Mouse (Mus musculus): ENCODE data around the gene Tecta. TPM values are rescaled to one million over a fixed set of nuclear protein-coding genes. Genes with fewer than 3 reads are reported as not detected.

The Tecta gene
- polyA plus RNA-seq, 1 experiment from 2014 or later = 0.06 TPM

DNA sequence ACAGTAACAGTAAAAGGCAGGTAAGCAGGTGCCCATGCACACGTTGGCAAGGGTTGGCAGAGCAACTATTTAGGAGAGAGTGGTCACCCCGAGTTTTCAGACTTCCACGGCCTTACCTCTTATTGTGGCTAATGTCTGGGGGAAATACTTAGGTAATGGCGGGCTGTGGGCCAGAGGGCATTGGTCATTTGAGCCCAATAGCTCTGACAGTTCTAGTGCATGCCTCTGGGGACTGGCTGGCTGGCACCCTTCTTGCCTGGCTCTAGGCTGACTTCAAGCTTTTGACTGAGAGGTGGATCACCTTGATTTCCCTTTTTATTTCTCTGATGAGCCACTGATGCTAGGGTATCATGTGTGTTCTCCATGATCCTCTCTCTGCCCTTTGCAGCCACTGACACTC is 21.7 kb downstream of the Tecta start:
- Histone ChIP-seq H3K4me2 (replicated peaks; ENCODE audit: low read depth, low read length) (no peak overlapping the region), H3K9me3 (ENCODE audit: low read length) (no peaks in the 10 kb centered on the region), H3K36me3 (ENCODE audit: insufficient read depth, low read length) (no peaks in the 10 kb centered on the region), H3K9ac (replicated peaks; ENCODE audit: low read depth) (no peak overlapping the region), H3K27ac (ENCODE audit: low read length) (no peak overlapping the region), H3K27me3 (replicated peaks; ENCODE audit: insufficient read depth, low read length) (no peaks in the 10 kb centered on the region), H3K4me3 (ENCODE audit: low read depth, low read length) (no peak overlapping the region), H3K4me1 (ENCODE audit: insufficient read depth, low read depth, low read length) (no peaks in the 10 kb centered on the region)
- no peak for DNase-seq (ENCODE audit: low spot score)
- TF ChIP-seq CTCF (IDR thresholded peaks at IDR 0.05) (no peak), EP300 (IDR thresholded peaks at IDR 0.05) (no peak)
- WGBS = 87% methylated on average over 4 of the region's 4 CpGs
- ATAC-seq = no peak

- no peak overlapping the region for H3K27ac ChIP-seq (ENCODE audit: low read length)
- no peak overlapping the region for H3K9ac ChIP-seq (replicated peaks; ENCODE audit: low read depth)
- no peaks in the 10 kb centered on the region for H3K36me3 ChIP-seq (ENCODE audit: insufficient read depth, low read length)
- no peaks in the 10 kb centered on the region for H3K9me3 ChIP-seq (ENCODE audit: low read length)
- H3K27me3 ChIP-seq (replicated peaks; ENCODE audit: insufficient read depth, low read length) = no peaks in the 10 kb centered on the region
- no peaks in the 10 kb centered on the region for H3K4me1 ChIP-seq (ENCODE audit: insufficient read depth, low read depth, low read length)
- no peak for TF ChIP-seq EP300 (IDR thresholded peaks at IDR 0.05)
- TF ChIP-seq CTCF (IDR thresholded peaks at IDR 0.05) = no peak
- DNase-seq (ENCODE audit: low spot score) = no peak
- no peak overlapping the region for H3K4me2 ChIP-seq (replicated peaks; ENCODE audit: low read depth, low read length)
- WGBS = 89% methylated on average over 15 of the region's 15 CpGs
- no peak for ATAC-seq
- H3K4me3 ChIP-seq (ENCODE audit: low read depth, low read length) = no peak overlapping the region
These were observed 22.1 kb downstream of the Tecta start for GRCm38 (mm10) chr9:42377656-42378055.

GRCm38 (mm10) chr9:42371670-42372368 is 27.9 kb downstream of the Tecta start:
- DNase-seq (ENCODE audit: low spot score) = no peak
- H3K27ac ChIP-seq (ENCODE audit: low read length) = no peak overlapping the region
- no peak for ATAC-seq
- no peaks in the 10 kb centered on the region for H3K27me3 ChIP-seq (replicated peaks; ENCODE audit: insufficient read depth, low read length)
- H3K4me2 ChIP-seq (replicated peaks; ENCODE audit: low read depth, low read length) = no peak overlapping the region
- WGBS = 60% methylated on average over 6 of the region's 6 CpGs
- no peaks in the 10 kb centered on the region for H3K9me3 ChIP-seq (ENCODE audit: low read length)
- H3K9ac ChIP-seq (replicated peaks; ENCODE audit: low read depth) = no peak overlapping the region
- H3K36me3 ChIP-seq (ENCODE audit: insufficient read depth, low read length) = no peaks in the 10 kb centered on the region
- no peaks in the 10 kb centered on the region for H3K4me1 ChIP-seq (ENCODE audit: insufficient read depth, low read depth, low read length)
- H3K4me3 ChIP-seq (ENCODE audit: low read depth, low read length) = no peak overlapping the region
- no peak for TF ChIP-seq CTCF (IDR thresholded peaks at IDR 0.05)
- TF ChIP-seq EP300 (IDR thresholded peaks at IDR 0.05) = no peak

DNA sequence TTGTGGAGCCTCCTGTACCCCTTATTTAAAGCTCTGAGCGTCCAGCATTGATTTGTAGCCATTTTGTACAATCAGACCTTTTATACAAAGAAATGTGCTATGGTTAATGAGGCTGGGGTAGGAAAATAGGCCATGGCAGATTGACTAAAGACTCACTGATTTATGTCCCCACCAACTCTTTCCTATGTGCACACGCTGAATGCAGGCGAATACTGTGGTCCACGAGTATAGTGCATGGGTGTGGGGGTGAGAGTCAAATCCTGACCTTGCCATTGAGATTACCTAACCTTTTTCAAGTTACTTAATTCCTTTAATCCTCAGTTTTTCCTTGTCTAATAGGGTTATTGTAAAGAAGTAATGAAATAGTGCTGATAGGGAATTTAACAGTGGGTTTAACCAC is 42.1 kb downstream of the Tecta start:
- 86% methylated on average over 4 of the region's 4 CpGs for WGBS
- H3K27me3 ChIP-seq (replicated peaks; ENCODE audit: insufficient read depth, low read length) = no peaks in the 10 kb centered on the region
- no peak for DNase-seq (ENCODE audit: low spot score)
- ATAC-seq = no peak
- no peaks in the 10 kb centered on the region for H3K36me3 ChIP-seq (ENCODE audit: insufficient read depth, low read length)
- no peak overlapping the region for H3K4me2 ChIP-seq (replicated peaks; ENCODE audit: low read depth, low read length)
- no peak for TF ChIP-seq CTCF (IDR thresholded peaks at IDR 0.05)
- no peak for TF ChIP-seq EP300 (IDR thresholded peaks at IDR 0.05)
- no peak overlapping the region for H3K27ac ChIP-seq (ENCODE audit: low read length)
- H3K9me3 ChIP-seq (ENCODE audit: low read length) = no peaks in the 10 kb centered on the region
- no peak overlapping the region for H3K9ac ChIP-seq (replicated peaks; ENCODE audit: low read depth)
- H3K4me3 ChIP-seq (ENCODE audit: low read depth, low read length) = no peak overlapping the region
- no peaks in the 10 kb centered on the region for H3K4me1 ChIP-seq (ENCODE audit: insufficient read depth, low read depth, low read length)

DNA sequence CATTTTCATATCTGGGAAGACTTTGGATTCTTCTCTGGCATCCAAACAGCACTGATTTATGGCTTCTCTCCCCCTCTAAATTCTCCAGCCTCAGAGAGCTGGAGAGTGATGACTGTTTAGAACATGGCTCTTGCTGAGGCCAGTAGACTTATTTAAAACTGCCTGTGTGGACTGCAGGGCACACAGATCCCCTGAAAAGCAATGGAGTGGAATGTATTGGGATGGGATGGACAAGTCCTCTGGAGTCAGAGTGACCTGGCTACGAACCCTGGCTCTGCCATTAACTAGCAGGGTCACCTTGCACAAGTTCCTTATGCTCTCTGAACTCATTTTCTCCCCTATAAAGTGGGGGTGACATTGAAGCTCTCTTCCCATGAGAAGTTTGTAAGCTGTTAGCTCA is 44.9 kb downstream of the Tecta start:
- no peak for ATAC-seq
- Histone ChIP-seq H3K9me3 (ENCODE audit: low read length) (no peaks in the 10 kb centered on the region), H3K27ac (ENCODE audit: low read length) (no peak overlapping the region), H3K4me2 (replicated peaks; ENCODE audit: low read depth, low read length) (no peak overlapping the region), H3K36me3 (ENCODE audit: insufficient read depth, low read length) (no peaks in the 10 kb centered on the region), H3K4me3 (ENCODE audit: low read depth, low read length) (no peak overlapping the region), H3K4me1 (ENCODE audit: insufficient read depth, low read depth, low read length) (no peaks in the 10 kb centered on the region), H3K9ac (replicated peaks; ENCODE audit: low read depth) (no peak overlapping the region), H3K27me3 (replicated peaks; ENCODE audit: insufficient read depth, low read length) (no peaks in the 10 kb centered on the region)
- no peak for DNase-seq (ENCODE audit: low spot score)
- WGBS = 86% methylated on average over 1 of the region's 1 CpGs
- TF ChIP-seq CTCF (IDR thresholded peaks at IDR 0.05) (no peak), EP300 (IDR thresholded peaks at IDR 0.05) (no peak)

DNA sequence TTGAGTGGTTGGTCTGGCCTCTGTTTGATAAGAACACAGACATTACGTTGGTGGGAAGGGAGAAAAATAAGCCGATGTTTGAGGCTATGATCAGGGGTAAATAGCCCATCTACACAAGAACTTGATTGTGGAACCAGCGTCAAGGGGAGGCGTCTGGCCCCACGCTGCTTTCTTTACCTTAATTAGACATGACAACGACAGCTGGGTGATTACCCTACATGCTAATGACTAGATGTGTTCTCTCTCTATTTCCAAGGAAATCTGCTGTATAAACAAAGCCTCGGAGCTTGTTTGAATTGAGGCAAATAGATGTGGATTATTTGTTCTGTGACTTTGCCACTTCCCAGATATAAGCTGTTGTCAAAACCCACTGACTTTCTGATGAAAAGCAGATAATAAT is 49.9 kb downstream of the Tecta start:
- H3K4me3 ChIP-seq (ENCODE audit: low read depth, low read length) = no peak overlapping the region
- no peak overlapping the region for H3K4me2 ChIP-seq (replicated peaks; ENCODE audit: low read depth, low read length)
- TF ChIP-seq CTCF (IDR thresholded peaks at IDR 0.05) = no peak
- TF ChIP-seq EP300 (IDR thresholded peaks at IDR 0.05) = no peak
- H3K27me3 ChIP-seq (replicated peaks; ENCODE audit: insufficient read depth, low read length) = no peaks in the 10 kb centered on the region
- ATAC-seq (no peak), DNase-seq (ENCODE audit: low spot score) (no peak)
- no peaks in the 10 kb centered on the region for H3K9me3 ChIP-seq (ENCODE audit: low read length)
- H3K27ac ChIP-seq (ENCODE audit: low read length) = no peak overlapping the region
- no peaks in the 10 kb centered on the region for H3K4me1 ChIP-seq (ENCODE audit: insufficient read depth, low read depth, low read length)
- H3K9ac ChIP-seq (replicated peaks; ENCODE audit: low read depth) = no peak overlapping the region
- 25% methylated on average over 7 of the region's 7 CpGs for WGBS
- no peaks in the 10 kb centered on the region for H3K36me3 ChIP-seq (ENCODE audit: insufficient read depth, low read length)

GRCm38 (mm10) chr9:42346297-42346696 is 53.4 kb downstream of the Tecta start:
- Histone ChIP-seq H3K9me3 (ENCODE audit: low read length) (no peaks in the 10 kb centered on the region), H3K36me3 (ENCODE audit: insufficient read depth, low read length) (no peaks in the 10 kb centered on the region), H3K9ac (replicated peaks; ENCODE audit: low read depth) (no peak overlapping the region), H3K27me3 (replicated peaks; ENCODE audit: insufficient read depth, low read length) (no peaks in the 10 kb centered on the region), H3K4me2 (replicated peaks; ENCODE audit: low read depth, low read length) (no peak overlapping the region), H3K4me1 (ENCODE audit: insufficient read depth, low read depth, low read length) (no peaks in the 10 kb centered on the region), H3K4me3 (ENCODE audit: low read depth, low read length) (no peak overlapping the region), H3K27ac (ENCODE audit: low read length) (no peak overlapping the region)
- DNase-seq (ENCODE audit: low spot score) (no peak), ATAC-seq (no peak)
- TF ChIP-seq CTCF (IDR thresholded peaks at IDR 0.05) (no peak), EP300 (IDR thresholded peaks at IDR 0.05) (no peak)

All from lung, postnatal 0 days (tissue).